Mouse (Mus musculus) heart, postnatal 0 days (tissue): Measurements from ENCODE around the gene Mms19.

Experiments
- CTCF ChIP-seq: IDR thresholded peaks from 2 replicates; pipeline ENCODE4 v1.5.1; 2016; ENCODE audit warnings: antibody characterized with exemption, control low read depth, low read depth
- EP300 ChIP-seq: IDR thresholded peaks from 2 replicates; pipeline ENCODE4 v1.6.1; 2016; ENCODE audit warnings: antibody characterized with exemption, low read depth

- TF ChIP-seq CTCF (no peak), EP300 (no peak)
Measured at GRCm38 (mm10) chr19:42008586-42008985, 27.6 kb upstream of the Mms19 start.
